Mouse (Mus musculus): ENCODE measurements around the gene Ifnk. TPM values are rescaled to one million over a fixed set of nuclear protein-coding genes. Genes with fewer than 3 reads are reported as not detected.

Gene Ifnk
- polyA plus RNA-seq, 1 experiment from 2014 or later = not detected

DNA sequence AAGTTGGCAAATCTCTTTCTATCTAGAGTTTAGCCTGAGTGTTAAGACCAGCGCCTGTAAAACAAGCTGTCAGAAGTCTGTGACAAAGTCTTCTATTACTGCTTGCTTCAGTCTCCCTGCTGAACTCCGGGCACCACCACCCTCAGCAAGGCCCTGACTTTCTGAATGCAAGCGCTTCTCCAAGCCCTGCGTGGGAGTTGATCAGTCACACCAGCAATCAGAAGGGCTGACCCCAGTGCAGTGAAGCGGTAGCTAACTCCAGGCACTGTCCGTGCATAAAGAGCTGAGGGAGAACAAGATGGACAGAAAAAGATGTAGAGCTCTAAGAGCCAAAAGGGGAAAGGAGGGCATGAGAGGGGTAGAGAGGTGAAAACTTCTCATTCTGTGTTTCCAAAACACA is 24.1 kb upstream of the Ifnk start:
- Histone ChIP-seq H3K27ac (no peak overlapping the region), H3K79me2 (ENCODE audit: inconsistent target) (no peaks in the 10 kb centered on the region), H3K36me3 (ENCODE audit: inconsistent target) (no peaks in the 10 kb centered on the region), H3K4me3 (ENCODE audit: inconsistent target) (no peak overlapping the region)
- WGBS (ENCODE audit: missing documents) = 95% methylated on average over 6 of the region's 6 CpGs

DNA sequence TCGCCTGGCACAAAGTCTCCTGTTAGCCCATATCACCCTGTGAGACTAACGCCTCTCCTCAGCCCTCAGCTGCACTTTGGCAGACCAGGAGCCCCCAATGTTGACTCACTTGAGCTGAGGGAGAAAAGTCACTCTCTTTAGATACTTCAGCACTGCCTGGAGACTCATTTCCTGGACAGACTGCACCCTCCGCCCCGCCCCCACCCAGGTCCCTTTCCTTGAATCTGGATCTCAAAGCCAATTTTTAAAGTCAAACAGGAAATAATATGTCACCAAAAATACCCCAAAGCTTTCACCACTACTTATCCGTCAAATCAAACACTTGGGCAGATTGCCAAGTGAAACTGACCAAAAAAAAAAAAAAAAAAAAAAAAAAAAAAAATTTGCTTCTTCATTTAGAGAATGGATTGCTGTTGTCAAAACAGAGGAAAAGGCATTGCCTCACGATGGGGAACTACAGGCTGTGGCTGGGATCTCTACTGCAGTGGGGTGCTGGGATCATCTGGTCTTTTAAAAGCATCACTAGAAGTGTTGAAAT is 21.4 kb upstream of the Ifnk start:
- Histone ChIP-seq H3K36me3 (ENCODE audit: inconsistent target) (no peaks in the 10 kb centered on the region), H3K4me3 (ENCODE audit: inconsistent target) (no peak overlapping the region), H3K27ac (no peak overlapping the region; the same call in 1 of the 2 replicates), H3K79me2 (ENCODE audit: inconsistent target) (no peaks in the 10 kb centered on the region)
- 6% methylated on average over 6 of the region's 6 CpGs for WGBS (ENCODE audit: missing documents)

DNA sequence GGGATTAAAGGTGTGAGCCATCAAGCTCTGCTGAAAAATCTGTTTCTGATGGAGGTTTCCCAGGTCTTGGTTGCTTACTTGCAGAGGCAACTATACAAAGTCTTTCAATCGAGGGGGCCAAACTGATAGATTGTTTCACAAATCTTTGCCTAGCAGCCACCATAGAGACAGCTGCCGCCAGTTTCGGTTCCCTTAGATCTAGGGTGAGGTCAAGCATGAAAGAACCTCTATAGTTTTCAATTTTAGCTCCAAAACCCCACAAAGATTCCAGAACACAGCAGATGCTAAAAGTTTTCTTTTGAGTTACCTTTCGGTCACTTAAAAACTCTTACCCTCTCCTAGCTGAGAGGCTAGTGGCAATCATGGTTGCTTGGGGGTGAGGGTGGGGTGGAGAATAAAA is 20.3 kb upstream of the Ifnk start:
- H3K4me3 ChIP-seq (ENCODE audit: inconsistent target) = no peak overlapping the region
- H3K36me3 ChIP-seq (ENCODE audit: inconsistent target) = no peaks in the 10 kb centered on the region
- peak overlapping the region; percentile 13; the same call in 1 of the 2 replicates for H3K27ac ChIP-seq
- WGBS (ENCODE audit: missing documents) = 54% methylated on average over 4 of the region's 4 CpGs
- H3K79me2 ChIP-seq (ENCODE audit: inconsistent target) = no peaks in the 10 kb centered on the region

DNA sequence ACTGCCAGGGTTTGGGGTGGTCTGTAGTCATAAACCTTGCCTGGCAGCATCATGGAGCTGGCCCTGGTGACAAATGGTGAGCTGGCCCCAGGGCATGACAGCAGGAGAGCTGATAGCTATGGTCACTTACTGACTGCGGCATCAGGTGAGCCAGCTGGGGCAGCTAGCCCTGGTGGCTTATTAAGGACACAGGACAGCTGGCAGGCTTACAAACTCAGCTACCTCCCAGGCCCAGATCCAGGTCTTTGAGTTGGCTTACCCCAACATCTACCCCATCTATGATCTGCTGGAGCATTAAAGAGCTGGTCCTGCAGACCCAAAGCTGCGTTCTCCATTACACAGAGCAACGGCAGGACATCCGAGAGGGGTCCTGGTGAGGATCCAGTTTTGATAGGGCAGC is 18.4 kb upstream of the Ifnk start:
- WGBS (ENCODE audit: missing documents) = 89% methylated on average over 4 of the region's 4 CpGs
- no peaks in the 10 kb centered on the region for H3K36me3 ChIP-seq (ENCODE audit: inconsistent target)
- H3K27ac ChIP-seq = no peak overlapping the region
- H3K4me3 ChIP-seq (ENCODE audit: inconsistent target) = no peak overlapping the region
- no peaks in the 10 kb centered on the region for H3K79me2 ChIP-seq (ENCODE audit: inconsistent target)

DNA sequence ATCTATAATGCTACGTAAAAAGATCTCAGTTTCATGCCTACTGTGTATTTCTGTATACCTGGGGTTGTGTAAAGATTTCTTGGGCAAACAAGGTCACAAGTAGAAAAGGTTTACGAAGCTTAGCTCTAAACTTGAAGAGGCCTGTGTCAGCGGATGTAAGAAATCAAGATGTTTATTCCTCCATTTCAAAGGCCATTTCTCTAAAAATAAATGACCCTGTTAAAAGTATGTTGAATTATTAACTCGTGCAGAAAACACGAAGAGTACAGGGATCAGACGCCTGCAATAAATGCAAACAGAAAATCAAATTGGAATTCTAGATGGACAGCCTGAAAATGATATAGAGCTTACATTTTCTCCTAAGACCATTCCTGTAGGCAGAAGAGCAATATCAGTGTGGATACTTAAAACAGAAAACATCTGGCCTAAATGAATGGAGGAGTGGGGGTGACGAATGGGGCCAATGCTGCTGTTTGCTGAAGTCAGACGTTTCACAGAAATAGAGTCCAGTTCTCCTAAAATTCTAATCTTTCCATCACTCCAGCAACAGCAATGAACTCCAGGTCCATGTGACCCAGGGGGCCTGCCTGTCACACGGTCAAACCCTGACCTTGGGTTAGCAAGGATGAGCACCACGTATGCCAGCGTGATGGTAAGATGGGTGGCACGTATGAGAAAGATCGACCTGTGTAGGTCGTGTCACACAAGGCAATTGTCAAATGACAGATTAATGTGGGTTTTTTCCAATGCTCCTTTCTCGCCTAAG is 16.8 kb upstream of the Ifnk start:
- Histone ChIP-seq H3K4me3 (ENCODE audit: inconsistent target) (no peak overlapping the region), H3K27ac (no peak overlapping the region), H3K79me2 (ENCODE audit: inconsistent target) (no peaks in the 10 kb centered on the region), H3K36me3 (ENCODE audit: inconsistent target) (no peaks in the 10 kb centered on the region)
- 98% methylated on average over 15 of the region's 15 CpGs for WGBS (ENCODE audit: missing documents)

DNA sequence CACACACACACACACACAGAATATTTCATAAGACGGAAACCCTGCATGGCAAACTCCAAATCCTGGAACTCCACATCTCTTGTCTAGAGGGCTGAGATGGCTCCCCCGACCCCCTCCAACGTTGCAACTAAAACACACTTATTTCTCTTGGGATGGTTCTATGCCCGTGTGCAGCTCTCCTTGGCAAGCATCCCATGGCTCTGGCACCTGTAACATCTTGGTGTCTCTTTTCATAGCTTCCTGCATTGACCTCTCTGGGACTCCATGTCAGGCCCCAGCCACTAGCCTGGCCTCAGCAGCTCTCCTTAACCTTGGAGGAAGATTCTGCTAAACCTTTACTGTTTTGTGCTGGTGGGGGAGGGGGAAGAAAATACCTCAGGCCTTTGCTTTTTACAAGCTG is 16.1 kb upstream of the Ifnk start:
- Histone ChIP-seq H3K4me3 (ENCODE audit: inconsistent target) (no peak overlapping the region), H3K36me3 (ENCODE audit: inconsistent target) (no peaks in the 10 kb centered on the region), H3K79me2 (ENCODE audit: inconsistent target) (no peaks in the 10 kb centered on the region), H3K27ac (no peak overlapping the region)
- 91% methylated on average over 4 of the region's 4 CpGs for WGBS (ENCODE audit: missing documents)

DNA sequence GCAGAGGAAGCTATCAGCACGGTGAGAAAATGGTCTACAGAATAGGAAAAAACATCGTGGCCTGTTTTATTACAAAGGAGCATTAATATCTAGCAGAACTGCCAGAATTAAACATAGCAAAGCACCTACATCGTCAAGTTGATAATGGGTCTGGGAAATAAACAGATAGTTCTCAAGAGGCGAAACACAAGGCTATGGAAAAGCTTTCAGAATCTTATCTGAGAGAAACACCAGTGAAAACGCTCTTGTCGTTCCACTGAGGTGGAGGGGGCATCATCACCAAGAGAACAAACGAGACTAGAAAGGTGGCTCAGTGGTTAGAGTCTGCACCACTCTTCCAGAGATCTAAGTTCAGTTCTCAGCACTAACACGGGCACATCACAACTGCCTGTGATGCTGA is 14.9 kb upstream of the Ifnk start:
- Histone ChIP-seq H3K27ac (no peak overlapping the region), H3K79me2 (ENCODE audit: inconsistent target) (no peaks in the 10 kb centered on the region), H3K4me3 (ENCODE audit: inconsistent target) (no peak overlapping the region), H3K36me3 (ENCODE audit: inconsistent target) (no peaks in the 10 kb centered on the region)
- 77% methylated on average over 8 of the region's 8 CpGs for WGBS (ENCODE audit: missing documents)

DNA sequence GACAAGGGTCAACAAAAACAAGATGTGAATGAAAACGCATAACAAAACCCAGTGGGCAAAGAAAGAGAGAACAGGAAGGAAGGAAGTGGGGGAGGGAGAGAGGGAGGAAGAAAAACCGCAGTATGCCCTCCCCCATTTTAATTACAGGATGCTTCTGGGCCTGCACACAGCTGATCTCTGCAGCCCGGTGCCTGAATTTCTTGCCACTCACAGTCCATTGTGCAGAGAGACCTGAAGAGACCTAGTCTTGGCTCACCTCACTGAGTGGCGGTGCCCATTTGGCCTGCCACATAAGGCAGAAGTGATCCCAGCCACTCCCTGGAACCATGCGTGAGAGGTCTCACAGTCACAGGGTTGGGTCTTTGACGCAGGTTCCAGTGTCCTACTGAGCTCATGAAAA is 13.8 kb upstream of the Ifnk start:
- no peaks in the 10 kb centered on the region for H3K36me3 ChIP-seq (ENCODE audit: inconsistent target)
- no peaks in the 10 kb centered on the region for H3K79me2 ChIP-seq (ENCODE audit: inconsistent target)
- H3K4me3 ChIP-seq (ENCODE audit: inconsistent target) = no peak overlapping the region
- no peak overlapping the region for H3K27ac ChIP-seq
- 39% methylated on average over 6 of the region's 6 CpGs for WGBS (ENCODE audit: missing documents)

DNA sequence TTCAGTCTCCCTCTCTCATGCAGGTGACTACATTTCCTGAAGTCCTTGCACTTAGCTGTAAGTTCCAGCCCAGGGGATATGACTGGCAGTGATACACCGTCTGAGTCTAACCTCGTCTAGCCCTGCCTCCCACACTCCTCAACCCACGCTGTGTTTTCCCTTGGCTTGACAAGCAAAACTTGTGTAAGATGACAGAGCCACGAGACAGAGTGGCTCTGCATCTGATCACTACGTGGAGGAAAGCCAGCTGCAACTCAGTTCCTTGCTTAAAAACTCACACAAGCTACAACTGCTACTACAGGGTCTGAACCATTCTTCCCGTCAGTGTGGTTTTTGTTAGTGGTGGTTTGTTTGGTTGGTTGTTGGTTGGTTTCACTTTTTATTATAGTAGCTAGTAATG is 11.5 kb upstream of the Ifnk start:
- Histone ChIP-seq H3K36me3 (ENCODE audit: inconsistent target) (no peaks in the 10 kb centered on the region), H3K27ac (no peak overlapping the region), H3K79me2 (ENCODE audit: inconsistent target) (no peaks in the 10 kb centered on the region), H3K4me3 (ENCODE audit: inconsistent target) (no peak overlapping the region)
- 25% methylated on average over 6 of the region's 6 CpGs for WGBS (ENCODE audit: missing documents)

DNA sequence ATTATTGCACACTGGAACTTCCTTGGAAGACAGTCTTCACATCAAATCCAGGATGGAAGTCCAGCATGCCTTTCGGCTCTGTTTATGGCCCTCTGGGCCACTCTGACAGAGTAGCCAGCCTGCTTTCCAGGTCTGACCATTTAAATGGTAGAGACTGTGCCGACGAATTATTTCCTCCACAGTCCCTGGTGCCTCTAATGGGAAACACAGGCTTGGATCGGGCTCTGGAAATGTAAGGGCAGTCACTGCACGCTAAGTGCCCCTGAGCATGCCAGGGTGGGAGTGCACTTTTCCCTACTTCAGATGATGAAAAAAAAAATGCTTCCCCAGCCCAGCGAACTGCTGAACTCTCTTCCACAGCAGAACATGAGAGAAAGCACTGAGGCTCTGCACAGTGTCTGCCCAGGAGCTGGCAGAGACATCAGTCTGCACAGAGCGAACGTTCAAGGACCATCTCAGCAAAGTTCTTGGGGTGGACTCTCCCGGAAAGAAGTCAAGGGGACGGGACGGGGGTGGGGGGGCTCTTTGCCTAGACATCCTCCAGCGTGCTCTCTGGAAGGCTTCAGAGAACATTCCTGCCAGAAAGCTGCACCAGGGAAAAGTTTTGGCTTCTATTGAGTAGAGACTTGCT is 8.3 kb upstream of the Ifnk start:
- WGBS (ENCODE audit: missing documents) = 97% methylated on average over 12 of the region's 12 CpGs
- Histone ChIP-seq H3K4me3 (ENCODE audit: inconsistent target) (no peak overlapping the region), H3K36me3 (ENCODE audit: inconsistent target) (no peaks in the 10 kb centered on the region)

DNA sequence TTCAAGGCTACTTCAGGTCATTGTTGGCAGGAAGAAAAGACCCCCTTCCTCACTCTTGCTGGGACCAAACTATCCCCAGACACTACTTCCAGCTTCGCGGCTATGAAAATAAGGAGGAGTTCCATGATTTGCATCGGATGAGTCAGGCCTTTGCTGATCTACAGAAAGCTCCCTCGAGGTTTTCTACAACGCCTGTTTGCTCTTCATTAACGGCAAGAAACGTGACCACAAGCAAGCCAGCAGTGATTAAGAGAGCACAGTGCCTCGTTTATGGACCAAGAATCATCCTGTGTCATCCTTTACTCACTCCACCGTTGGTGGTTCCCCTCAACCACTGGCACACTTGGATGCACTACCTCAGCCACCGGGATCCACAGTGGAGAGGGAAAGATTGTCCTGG is 6.1 kb upstream of the Ifnk start:
- H3K36me3 ChIP-seq (ENCODE audit: inconsistent target) = no peaks in the 10 kb centered on the region
- no peak overlapping the region for H3K27ac ChIP-seq
- H3K4me3 ChIP-seq (ENCODE audit: inconsistent target) = no peak overlapping the region
- WGBS (ENCODE audit: missing documents) = 93% methylated on average over 10 of the region's 10 CpGs
- no peaks in the 10 kb centered on the region for H3K79me2 ChIP-seq (ENCODE audit: inconsistent target)

More for the DNA sequence above, 8.3 kb upstream of the Ifnk start:
- H3K27ac ChIP-seq = no peak overlapping the region
- no peaks in the 10 kb centered on the region for H3K79me2 ChIP-seq (ENCODE audit: inconsistent target)

DNA sequence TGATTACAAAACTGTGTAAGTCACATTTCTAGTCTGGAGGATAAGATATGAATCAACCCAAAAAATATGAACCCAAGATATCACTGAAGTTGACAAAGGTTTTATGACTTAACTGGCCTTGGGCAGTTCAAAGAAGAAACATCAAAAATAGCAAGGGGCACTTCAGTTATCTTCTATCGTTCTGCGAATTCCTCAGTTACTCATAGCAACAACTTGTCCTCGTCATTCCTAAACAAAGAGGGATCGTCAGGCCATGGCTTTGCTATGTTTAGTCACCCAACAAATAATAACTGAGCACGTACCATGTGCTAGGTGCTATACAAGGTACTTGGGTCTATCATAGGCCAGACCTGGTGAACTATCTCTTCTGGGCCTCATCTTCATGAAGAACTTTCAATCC is 5.3 kb upstream of the Ifnk start:
- H3K79me2 ChIP-seq (ENCODE audit: inconsistent target) = no peaks in the 10 kb centered on the region
- 95% methylated on average over 5 of the region's 5 CpGs for WGBS (ENCODE audit: missing documents)
- no peaks in the 10 kb centered on the region for H3K36me3 ChIP-seq (ENCODE audit: inconsistent target)
- no peak overlapping the region for H3K4me3 ChIP-seq (ENCODE audit: inconsistent target)
- H3K27ac ChIP-seq = no peak overlapping the region

DNA sequence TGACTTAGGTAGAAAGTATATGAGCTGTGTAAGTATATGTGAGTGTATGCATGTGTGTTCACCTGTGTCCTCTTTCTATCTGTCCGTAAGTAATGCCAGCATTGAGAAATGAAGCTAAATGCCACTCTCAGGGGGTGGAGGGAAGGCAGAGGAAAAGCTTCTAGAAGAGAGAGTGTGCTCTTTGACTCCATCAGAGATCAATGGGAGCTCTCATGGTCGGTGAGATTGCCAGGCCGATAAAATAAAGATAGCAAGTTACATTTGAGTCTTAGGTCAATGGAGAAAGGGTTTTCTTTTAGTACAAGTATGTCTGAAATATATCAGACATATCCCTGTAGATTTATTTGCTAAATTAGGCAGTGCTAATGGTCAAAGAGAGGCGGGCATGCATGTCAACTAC is 3.5 kb upstream of the Ifnk start:
- H3K36me3 ChIP-seq (ENCODE audit: inconsistent target) = no peaks in the 10 kb centered on the region
- H3K27ac ChIP-seq = no peak overlapping the region
- 93% methylated on average over 4 of the region's 4 CpGs for WGBS (ENCODE audit: missing documents)
- H3K4me3 ChIP-seq (ENCODE audit: inconsistent target) = no peak overlapping the region
- no peaks in the 10 kb centered on the region for H3K79me2 ChIP-seq (ENCODE audit: inconsistent target)

DNA sequence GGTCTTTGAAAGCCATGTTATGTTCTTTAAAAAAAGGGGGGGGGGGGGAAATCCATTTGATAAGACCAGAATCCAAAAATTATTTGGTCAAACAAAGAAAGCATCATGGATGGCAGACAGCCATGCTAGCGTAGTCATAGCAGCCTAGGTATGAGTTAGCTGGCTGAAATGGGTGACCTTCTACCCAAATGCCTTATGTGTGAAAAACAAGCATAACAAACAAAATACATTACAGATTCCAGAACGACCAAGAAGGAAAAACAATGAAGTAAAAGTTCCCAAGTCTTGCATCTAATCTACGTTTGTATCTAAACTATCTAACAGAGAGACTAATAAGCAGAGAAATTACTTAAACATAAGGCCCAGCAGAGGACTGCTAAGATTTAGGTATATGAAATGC is 1.1 kb upstream of the Ifnk start:
- Histone ChIP-seq H3K36me3 (ENCODE audit: inconsistent target) (no peaks in the 10 kb centered on the region), H3K4me3 (ENCODE audit: inconsistent target) (no peak overlapping the region), H3K27ac (no peak overlapping the region), H3K79me2 (ENCODE audit: inconsistent target) (no peaks in the 10 kb centered on the region)
- WGBS (ENCODE audit: missing documents) = 92% methylated on average over 3 of the region's 3 CpGs

DNA sequence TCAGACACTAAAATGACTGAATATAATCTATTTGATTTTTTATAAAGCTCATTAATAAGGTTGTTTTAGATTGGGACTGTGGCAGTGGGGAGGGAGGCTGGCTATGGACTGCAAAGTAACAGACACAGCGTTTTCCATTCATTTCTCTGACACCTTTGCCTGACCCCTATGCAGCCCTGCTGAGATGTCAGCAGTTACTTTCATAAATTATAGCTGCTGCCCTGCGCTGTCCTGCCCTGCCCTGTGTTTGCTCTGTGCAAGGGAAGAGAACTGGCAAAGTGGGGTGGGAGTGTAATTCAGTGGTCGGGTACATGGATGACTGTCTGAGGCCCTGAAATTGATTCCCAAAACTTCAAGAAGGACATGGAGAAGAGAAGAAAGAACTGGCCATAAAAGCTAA is 2.2 kb downstream of the Ifnk start:
- 91% methylated on average over 3 of the region's 3 CpGs for WGBS (ENCODE audit: missing documents)
- H3K27ac ChIP-seq = no peak overlapping the region
- H3K4me3 ChIP-seq (ENCODE audit: inconsistent target) = no peak overlapping the region
- no peaks in the 10 kb centered on the region for H3K79me2 ChIP-seq (ENCODE audit: inconsistent target)
- no peaks in the 10 kb centered on the region for H3K36me3 ChIP-seq (ENCODE audit: inconsistent target)

Measured in macrophage (primary cell).